Mouse (Mus musculus) intestine, embryonic 15.5 days (tissue): Measurements from ENCODE around the gene Hbb-y. TPM values are rescaled to one million over a fixed set of nuclear protein-coding genes. Genes with fewer than 3 reads are reported as not detected.
"Not testable (repeated sequence)": the region's sequence is repeated elsewhere in the genome, so short reads cannot be mapped to it uniquely, and the experiment has no call there.

Source experiments
- ATAC-seq: fragments of 200-750 bp; cut with Nextera tagmentation; 2 replicates; pipeline ENCODE4 v1.8.0; 2017; ENCODE audit warnings: moderate TSS enrichment, moderate library complexity
- H3K27ac ChIP-seq: fragments of 300-500 bp; sonication (generic); 2 replicates; pipeline ENCODE4 v1.5.1; 2015; ENCODE audit warnings: mild to moderate bottlenecking, inconsistent platforms
- H3K27me3 ChIP-seq: fragments of 300-500 bp; sonication (generic); replicated peaks from 2 replicates; pipeline ENCODE4 v1.6.1; 2015; ENCODE audit warnings: inconsistent platforms
- H3K36me3 ChIP-seq: fragments of 300-500 bp; sonication (generic); 2 replicates; pipeline ENCODE4 v1.6.1; 2015; ENCODE audit warnings: inconsistent platforms
- H3K4me1 ChIP-seq: fragments of 300-500 bp; sonication (generic); replicated peaks from 2 replicates; pipeline ENCODE4 v1.6.1; 2015; ENCODE audit warnings: inconsistent platforms
- H3K4me2 ChIP-seq: fragments of 300-500 bp; sonication (generic); replicated peaks from 2 replicates; pipeline ENCODE4 v1.6.1; 2015; ENCODE audit warnings: mild to moderate bottlenecking, inconsistent platforms
- H3K4me3 ChIP-seq: fragments of 300-500 bp; sonication (generic); replicated peaks from 2 replicates; pipeline ENCODE4 v1.5.1; 2015; ENCODE audit warnings: inconsistent platforms
- H3K9ac ChIP-seq: fragments of 300-500 bp; sonication (generic); 2 replicates; pipeline ENCODE4 v1.6.1; 2015; ENCODE audit warnings: inconsistent platforms
- H3K9me3 ChIP-seq: fragments of 300-500 bp; sonication (generic); 2 replicates; pipeline ENCODE4 v1.6.1; 2016; ENCODE audit warnings: inconsistent platforms
- WGBS: fragments of 180-500 bp; shearing (Covaris S2); methylation state at CpG from one replicate; pipeline ENCODE4 v1.1.7; 2015; 5-methylcytosine and 5-hydroxymethylcytosine counted together
- polyA plus RNA-seq: library from polyadenylated mRNA; unstranded; fragments of >200 nt; fragmentation: Nextera tagmentation; extraction: Ambion mirVana; gene quantifications from 2 replicates; pipeline ENCODE4 v1.2.1, GENCODE M21; 2015

Hbb-y gene
- polyA plus RNA-seq, 1 experiment from 2014 or later: 266 TPM

DNA sequence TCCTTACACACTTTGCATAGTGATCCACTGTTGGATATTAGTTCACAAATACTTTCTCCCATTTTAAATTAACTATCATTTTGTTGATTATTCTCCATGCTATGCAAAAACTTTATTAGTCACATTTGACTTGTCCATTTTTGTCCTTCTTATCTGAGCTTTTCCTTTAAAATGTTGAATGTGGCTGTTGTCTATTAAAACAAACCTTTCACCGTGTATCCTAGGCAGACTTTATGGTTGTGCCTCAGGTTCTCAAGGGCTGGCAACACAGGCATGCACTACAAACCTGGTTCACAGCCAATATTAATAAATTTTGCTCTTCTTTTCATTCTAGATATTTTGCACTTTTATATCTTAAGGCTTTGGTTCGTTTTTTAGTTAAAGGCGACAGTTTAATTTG, 42.3 kb downstream of the Hbb-y start:
- no peak overlapping the region for H3K9ac ChIP-seq

DNA sequence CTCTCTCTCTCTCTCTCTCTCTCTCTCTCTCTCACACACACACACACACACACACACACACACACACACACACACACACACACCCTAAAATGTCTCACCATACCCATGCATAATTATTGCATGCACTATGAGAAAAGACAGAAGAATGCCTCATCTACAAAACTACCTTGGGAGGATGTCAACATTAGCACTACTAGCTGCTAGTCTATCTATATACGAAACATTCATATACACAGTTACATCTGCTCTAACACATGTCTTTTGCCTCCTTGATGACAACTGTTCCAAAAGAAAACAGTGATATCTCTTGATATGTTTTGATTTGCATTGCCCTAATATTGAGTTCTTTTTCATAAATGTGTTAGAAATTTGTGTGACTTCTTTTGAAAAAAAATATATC, 42.7 kb downstream of the Hbb-y start:
- Histone ChIP-seq H3K4me2 (no peak overlapping the region), H3K4me3 (no peak overlapping the region), H3K36me3 (no peaks in the 10 kb centered on the region), H3K9me3 (no peaks in the 10 kb centered on the region), H3K27me3 (no peaks in the 10 kb centered on the region), H3K4me1 (no peaks in the 10 kb centered on the region), H3K9ac (no peak overlapping the region), H3K27ac (no peak overlapping the region)
- 83% methylated on average over 1 of the region's 1 CpGs for whole genome bisulfite sequencing
- ATAC-seq: no peak

More for the DNA sequence above, 42.3 kb downstream of the Hbb-y start:
- WGBS: 77% methylated on average over 3 of the region's 3 CpGs
- ATAC-seq: no peak
- H3K36me3 ChIP-seq: no peaks in the 10 kb centered on the region
- H3K27ac ChIP-seq: no peak overlapping the region
- no peak overlapping the region for H3K4me3 ChIP-seq
- no peaks in the 10 kb centered on the region for H3K4me1 ChIP-seq
- no peak overlapping the region for H3K4me2 ChIP-seq
- H3K27me3 ChIP-seq: no peaks in the 10 kb centered on the region
- H3K9me3 ChIP-seq: no peaks in the 10 kb centered on the region

DNA sequence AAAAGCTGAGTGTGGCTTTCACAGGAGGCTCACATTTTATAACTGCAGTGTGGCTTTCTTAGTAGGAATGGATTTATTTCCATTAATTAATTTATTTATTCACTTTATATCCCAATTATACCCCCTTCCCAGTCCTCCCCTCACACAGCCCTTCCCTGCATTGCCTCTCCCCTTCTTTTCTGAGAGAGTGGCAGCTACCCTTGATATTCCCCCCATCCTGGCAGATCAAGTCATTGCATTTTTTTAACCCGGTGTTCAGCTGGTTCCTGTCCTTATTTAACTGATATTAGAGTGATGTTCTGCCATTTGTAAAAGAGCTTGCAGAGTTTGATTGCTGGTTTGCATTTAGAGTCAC, 43.2 kb downstream of the Hbb-y start:
- Histone ChIP-seq H3K4me2 (no peak overlapping the region), H3K36me3 (no peaks in the 10 kb centered on the region), H3K4me1 (no peaks in the 10 kb centered on the region), H3K9ac (no peak overlapping the region), H3K4me3 (no peak overlapping the region), H3K27ac (no peak overlapping the region), H3K9me3 (no peaks in the 10 kb centered on the region), H3K27me3 (no peaks in the 10 kb centered on the region)
- ATAC-seq: no peak
- 66% methylated on average over 1 of the region's 1 CpGs for WGBS

DNA sequence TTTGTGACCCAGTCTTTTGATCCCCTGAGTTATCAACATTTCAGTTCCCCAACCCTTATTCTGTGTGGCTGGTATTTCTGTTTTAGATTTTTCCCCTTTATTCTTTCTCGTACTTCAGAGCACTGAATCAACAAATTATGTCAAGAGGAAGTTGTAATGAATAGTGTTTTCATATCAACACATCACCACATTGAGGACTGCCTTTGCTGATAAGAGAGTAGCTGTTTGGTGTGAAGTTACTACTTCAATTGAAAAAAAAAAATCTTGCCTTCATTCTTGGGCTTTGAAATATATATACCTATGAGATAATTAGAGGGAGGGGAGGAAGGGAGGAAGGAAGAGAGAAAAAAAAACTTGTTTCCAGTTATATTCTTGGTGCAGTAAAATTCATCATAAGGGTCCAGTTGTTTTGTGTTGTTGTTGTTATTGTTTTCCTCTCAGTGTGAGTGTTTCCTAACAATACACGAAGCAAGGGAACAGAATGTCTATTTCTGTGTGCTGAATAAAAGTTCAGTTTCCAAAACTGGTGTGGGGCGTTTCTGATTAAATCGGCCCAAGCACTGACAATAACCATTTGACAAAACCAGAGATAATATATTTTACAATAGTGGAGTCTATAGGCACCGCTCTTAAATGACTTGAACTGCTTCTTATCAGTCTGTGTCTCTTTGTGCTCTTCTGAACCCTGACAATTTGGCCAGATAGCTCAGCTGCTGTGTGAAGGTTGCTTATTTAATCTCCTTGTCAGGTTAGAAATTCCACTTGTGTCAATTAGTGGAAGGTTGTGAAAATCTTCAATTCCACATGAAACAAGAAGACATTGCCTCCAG, 43.8 kb downstream of the Hbb-y start:
- 47% methylated on average over 5 of the region's 5 CpGs for WGBS

DNA sequence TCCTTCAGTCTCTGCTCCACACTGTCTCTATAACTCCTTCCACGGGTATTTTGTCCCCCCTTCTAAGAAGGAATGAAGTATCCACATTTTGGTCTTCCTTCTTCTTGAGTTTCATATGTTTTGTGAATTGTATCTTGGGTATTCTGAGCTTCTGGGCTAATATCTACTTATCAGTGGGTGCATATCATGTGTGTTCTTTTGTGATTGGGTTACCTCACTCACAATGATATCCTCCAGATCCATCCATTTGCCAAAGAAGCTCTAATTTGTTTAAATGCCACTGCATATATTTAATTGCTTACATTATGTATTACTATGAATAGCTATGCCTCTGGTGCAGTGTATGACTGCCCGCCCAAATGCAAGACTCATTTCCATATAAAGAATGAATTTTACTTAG, 44.9 kb downstream of the Hbb-y start:
- not testable (repeated sequence) for H3K27me3 ChIP-seq, H3K36me3 ChIP-seq, ATAC-seq, H3K9me3 ChIP-seq, H3K4me3 ChIP-seq, H3K9ac ChIP-seq, H3K4me1 ChIP-seq, H3K4me2 ChIP-seq, H3K27ac ChIP-seq
- WGBS: 70% methylated on average over 2 of the region's 2 CpGs

More for the DNA sequence above, 43.8 kb downstream of the Hbb-y start:
- Histone ChIP-seq H3K4me2 (no peak overlapping the region), H3K9me3 (no peaks in the 10 kb centered on the region), H3K27ac (no peak overlapping the region), H3K9ac (no peak overlapping the region), H3K36me3 (no peaks in the 10 kb centered on the region), H3K27me3 (no peaks in the 10 kb centered on the region), H3K4me1 (no peaks in the 10 kb centered on the region), H3K4me3 (no peak overlapping the region)
- ATAC-seq: no peak

DNA sequence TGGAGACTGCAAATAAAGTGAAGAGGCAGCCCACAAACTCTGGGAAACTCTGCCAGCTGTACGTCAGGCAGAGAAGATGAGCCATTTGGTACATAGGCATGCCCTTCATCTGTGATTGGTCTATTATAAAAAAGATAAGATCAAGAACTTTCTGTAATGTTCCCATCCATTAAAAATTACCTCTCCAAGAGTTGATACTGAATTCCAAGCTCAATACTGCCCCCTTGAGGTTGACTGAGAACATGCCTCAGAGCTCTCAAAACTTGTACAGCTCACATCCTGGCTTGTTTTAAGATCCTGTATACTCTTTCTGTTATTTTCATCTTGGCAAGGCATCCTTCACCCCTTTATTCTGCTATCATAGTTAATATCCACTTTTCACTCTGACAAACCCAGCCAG, 46.2 kb downstream of the Hbb-y start:
- Histone ChIP-seq H3K27ac (no peak overlapping the region), H3K4me2 (no peak overlapping the region), H3K27me3 (no peaks in the 10 kb centered on the region), H3K36me3 (no peaks in the 10 kb centered on the region), H3K4me3 (no peak overlapping the region), H3K9ac (no peak overlapping the region), H3K9me3 (no peaks in the 10 kb centered on the region), H3K4me1 (no peaks in the 10 kb centered on the region)
- WGBS: 43% methylated on average over 1 of the region's 1 CpGs
- 0 out of 2 replicates have a peak, but pooled peaks have one; percentile 31 for ATAC-seq

Other genes starting within 250 kb of the Hbb-y start
- gene Olfr620, start 240.7 kb downstream of the Hbb-y start, polyA plus RNA-seq: not detected in 2 replicates
- not detected in 2 replicates for gene Olfr622, start 210.5 kb downstream of the Hbb-y start, polyA plus RNA-seq
- not detected in 2 replicates for gene Olfr623, start 189.5 kb downstream of the Hbb-y start, polyA plus RNA-seq
- 0.03 TPM in 1 of 2 replicates, not detected in the other for gene Olfr624, start 182.0 kb downstream of the Hbb-y start, polyA plus RNA-seq
- gene Olfr625-ps1, start 170.5 kb downstream of the Hbb-y start, polyA plus RNA-seq: not detected in 2 replicates
- not detected in 2 replicates for gene Olfr243, start 138.5 kb downstream of the Hbb-y start, polyA plus RNA-seq
- gene Olfr628, start 122.8 kb downstream of the Hbb-y start, polyA plus RNA-seq: not detected in 2 replicates
- gene Olfr629, start 108.3 kb downstream of the Hbb-y start, polyA plus RNA-seq: not detected in 2 replicates
- gene Olfr630, start 95.9 kb downstream of the Hbb-y start, polyA plus RNA-seq: not detected in 2 replicates
- not detected in 2 replicates for gene Olfr69, start 81.6 kb downstream of the Hbb-y start, polyA plus RNA-seq
- not detected in 2 replicates for gene Olfr68, start 73.5 kb downstream of the Hbb-y start, polyA plus RNA-seq
- not detected in 2 replicates for gene Olfr67, start 61.4 kb downstream of the Hbb-y start, polyA plus RNA-seq
- gene Hbb-bt, start 39.2 kb downstream of the Hbb-y start, polyA plus RNA-seq: 2,721 and 2,775 TPM in 2 replicates
- gene Hbb-bs, start 25.1 kb downstream of the Hbb-y start, polyA plus RNA-seq: 7,434 and 7,479 TPM in 2 replicates
- not detected in 2 replicates for gene Hbb-bh2, start 12.7 kb downstream of the Hbb-y start, polyA plus RNA-seq
- gene Hbb-bh1, start 10.1 kb downstream of the Hbb-y start, polyA plus RNA-seq: 2.0 and 2.2 TPM in 2 replicates
- gene Olfr66, start 33.0 kb upstream of the Hbb-y start, polyA plus RNA-seq: not detected in 2 replicates
- not detected in 2 replicates for gene Olfr64, start 41.3 kb upstream of the Hbb-y start, polyA plus RNA-seq
- not detected in 2 replicates for gene Olfr65, start 50.3 kb upstream of the Hbb-y start, polyA plus RNA-seq
- not detected in 2 replicates for gene Olfr631, start 75.6 kb upstream of the Hbb-y start, polyA plus RNA-seq
- gene Olfr632, start 81.1 kb upstream of the Hbb-y start, polyA plus RNA-seq: not detected in 2 replicates
- gene Olfr633, start 91.2 kb upstream of the Hbb-y start, polyA plus RNA-seq: not detected in 2 replicates
- 0.01 TPM in 1 of 2 replicates, not detected in the other for gene Olfr635, start 117.9 kb upstream of the Hbb-y start, polyA plus RNA-seq
- gene Olfr638, start 145.5 kb upstream of the Hbb-y start, polyA plus RNA-seq: not detected in 2 replicates
- gene Olfr639, start 164.1 kb upstream of the Hbb-y start, polyA plus RNA-seq: not detected in 2 replicates
- not detected in 2 replicates for gene Olfr640, start 172.4 kb upstream of the Hbb-y start, polyA plus RNA-seq
- not detected in 2 replicates for gene Olfr641, start 182.2 kb upstream of the Hbb-y start, polyA plus RNA-seq
- not detected in 2 replicates for gene Olfr642, start 199.4 kb upstream of the Hbb-y start, polyA plus RNA-seq
- gene 4930516K23Rik, start 208.2 kb upstream of the Hbb-y start, polyA plus RNA-seq: not detected in 2 replicates
- gene Olfr644, start 218.7 kb upstream of the Hbb-y start, polyA plus RNA-seq: not detected in 2 replicates
- not detected in 2 replicates for gene Olfr645, start 232.2 kb upstream of the Hbb-y start, polyA plus RNA-seq